Mouse (Mus musculus): ENCODE measurements around the gene Gxylt1.

DNA sequence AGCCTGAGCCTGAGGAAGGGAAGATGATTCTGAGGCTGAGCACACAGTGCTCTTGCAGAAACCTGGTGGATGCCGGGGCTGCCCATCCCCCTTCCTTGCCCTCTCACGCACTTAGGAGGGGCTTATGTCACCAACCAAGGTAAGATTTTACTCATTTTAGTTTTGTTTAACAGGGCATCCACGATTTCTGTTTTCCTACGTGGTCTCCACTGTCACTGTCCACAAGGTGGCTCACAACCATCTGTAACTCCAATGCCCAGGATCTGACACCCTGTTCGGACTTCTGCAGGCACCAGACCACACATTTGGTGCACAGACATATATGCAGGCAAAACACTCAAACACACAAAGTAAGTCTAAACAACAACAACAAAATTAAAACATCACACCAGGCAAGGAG is 12.2 kb downstream of the Gxylt1 start:
- TF ChIP-seq CTCF (IDR thresholded peaks at IDR 0.05; ENCODE audit: low read depth, low read length), result no peak
- no peak for TF ChIP-seq POLR2A (IDR thresholded peaks at IDR 0.05; ENCODE audit: extremely low read depth, insufficient read depth, low read length)

All from liver, adult 2 months (tissue).